Mouse (Mus musculus) spleen, postnatal 0 days (tissue): ENCODE measurements around the gene Gm4353. TPM values are rescaled to one million over a fixed set of nuclear protein-coding genes. Genes with fewer than 3 reads are reported as not detected.

Experiments used
- polyA plus RNA-seq: library from polyadenylated mRNA; unstranded; fragments of >200 nt; fragmentation: Nextera tagmentation; extraction: Ambion mirVana; gene quantifications from 2 replicates; pipeline ENCODE4 v1.2.1, GENCODE M21; 2015

The Gm4353 gene
- 0.49 and 0.54 TPM in 2 replicates for polyA plus RNA-seq

DNA sequence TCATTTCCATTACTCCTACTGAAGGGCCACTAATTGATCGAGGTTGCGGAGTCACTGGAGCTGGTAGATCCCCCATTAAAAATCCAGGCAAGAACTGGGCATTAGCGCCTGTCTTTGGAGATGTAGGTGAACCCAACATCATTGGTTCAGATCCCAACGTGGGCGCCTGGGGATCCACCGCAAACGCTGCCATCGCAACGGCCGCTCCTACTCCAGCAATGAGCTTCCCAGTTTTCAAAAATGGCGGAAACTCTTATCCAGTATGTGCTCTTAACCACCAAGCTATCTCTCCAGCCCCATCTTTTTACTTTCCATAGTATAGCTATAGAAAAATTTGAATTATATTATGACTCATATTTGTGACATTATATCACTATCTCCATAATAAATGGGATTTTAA lies at the start of gene Gm4353:
TSS of gene Gm4353 (minus strand) at position 270 of the 400 bp plus-strand sequence.

DNA sequence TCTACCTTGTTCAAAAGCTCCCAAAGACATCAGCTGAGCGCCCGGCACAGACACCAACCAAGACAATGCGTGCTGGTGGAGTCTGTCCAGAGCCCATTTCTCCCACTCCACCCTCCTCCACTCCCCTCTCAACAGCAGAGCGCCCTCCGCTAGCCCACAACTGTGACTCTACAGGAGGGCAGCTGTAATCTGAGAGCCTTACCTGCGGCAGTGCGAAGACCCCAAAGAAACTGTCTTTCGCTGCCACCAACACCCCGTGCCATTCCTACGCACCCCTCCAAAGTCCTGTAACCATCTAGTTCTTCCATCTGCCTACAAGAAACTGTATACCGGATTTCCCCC lies 45.3 kb downstream of the Gm4353 start, which contains the start of gene 1110004F10Rik:
TSS of gene 1110004F10Rik (plus strand) at position 202 of the 342 bp plus-strand sequence.

DNA sequence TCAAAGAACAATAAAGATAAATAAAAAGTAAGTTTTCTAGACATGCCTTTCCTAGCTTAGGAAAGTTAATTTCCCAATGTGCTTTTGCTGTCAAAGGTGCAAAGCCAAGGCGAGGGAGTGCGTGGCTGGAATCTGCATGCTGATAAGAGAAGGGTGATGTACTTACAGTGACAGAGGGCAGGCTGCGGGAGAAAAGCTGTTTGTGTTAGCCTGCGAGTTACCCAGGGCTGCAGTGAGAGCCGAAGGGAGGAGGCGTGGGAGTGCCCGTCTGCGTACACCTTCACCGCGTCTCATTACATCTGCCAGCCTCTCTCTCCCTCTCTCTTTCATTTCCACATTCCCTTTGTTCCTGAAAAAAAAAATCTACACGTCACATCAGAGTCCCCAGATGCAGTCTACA lies 45.9 kb downstream of the Gm4353 start, which contains the start of gene Sox6:
TSS of gene Sox6 (minus strand) at position 286 of the 400 bp plus-strand sequence.

Other genes starting within 250 kb of the Gm4353 start
- 92.9 and 102 TPM in 2 replicates for gene Sox6, start 45.8 kb downstream of the Gm4353 start, polyA plus RNA-seq
- gene 1110004F10Rik, start 45.2 kb downstream of the Gm4353 start, polyA plus RNA-seq: 158 and 159 TPM in 2 replicates
- gene Plekha7, start 223.7 kb upstream of the Gm4353 start, polyA plus RNA-seq: 0.83 and 1.6 TPM in 2 replicates
- 760 and 773 TPM in 2 replicates for gene Rps13, start 249.6 kb upstream of the Gm4353 start, polyA plus RNA-seq